Mouse (Mus musculus) lung, embryonic 16.5 days (tissue): ENCODE data around the gene Faxc. TPM values are rescaled to one million over a fixed set of nuclear protein-coding genes. Genes with fewer than 3 reads are reported as not detected.

Source experiments
- ATAC-seq: fragments of 200-750 bp; cut with Nextera tagmentation; 2 replicates; pipeline ENCODE4 v1.8.0; 2017; ENCODE audit warnings: low read depth, mild to moderate bottlenecking, moderate library complexity
- H3K27ac ChIP-seq: fragments of 300-500 bp; sonication (generic); 2 replicates; pipeline ENCODE4 v1.5.1; 2014; ENCODE audit warnings: mild to moderate bottlenecking, control low read depth, low read length
- H3K27me3 ChIP-seq: fragments of 300-500 bp; sonication (generic); 2 replicates; pipeline ENCODE4 v1.6.1; 2014; ENCODE audit warnings: low read depth, low read length, mixed read lengths; ENCODE audit not compliant: control insufficient read depth, insufficient read depth
- H3K36me3 ChIP-seq: fragments of 300-500 bp; sonication (generic); 2 replicates; pipeline ENCODE4 v1.6.1; 2014; ENCODE audit warnings: low read length; ENCODE audit not compliant: control insufficient read depth, insufficient read depth
- H3K4me1 ChIP-seq: fragments of 300-500 bp; sonication (generic); replicated peaks from 2 replicates; pipeline ENCODE4 v1.6.1; 2014; ENCODE audit warnings: low read length, mixed read lengths; ENCODE audit not compliant: control insufficient read depth, insufficient read depth
- H3K4me2 ChIP-seq: fragments of 300-500 bp; sonication (generic); 2 replicates; pipeline ENCODE4 v1.6.1; 2014; ENCODE audit warnings: low read depth, low read length, control low read depth
- H3K4me3 ChIP-seq: fragments of 300-500 bp; sonication (generic); 2 replicates; pipeline ENCODE4 v1.5.1; 2014; ENCODE audit warnings: mild to moderate bottlenecking, low read length, control low read depth
- H3K9ac ChIP-seq: fragments of 300-500 bp; sonication (generic); 2 replicates; pipeline ENCODE4 v1.6.1; 2014; ENCODE audit warnings: low read length, control low read depth
- H3K9me3 ChIP-seq: fragments of 300-500 bp; sonication (generic); 2 replicates; pipeline ENCODE4 v1.6.1; 2016; ENCODE audit warnings: low read length; ENCODE audit not compliant: control insufficient read depth
- WGBS: fragments of 180-500 bp; shearing (Covaris S2); extraction: QIAGEN DNeasy Blood & Tissue Kit; methylation state at CpG from one replicate; pipeline ENCODE4 v1.1.7; 2014; 5-methylcytosine and 5-hydroxymethylcytosine counted together
- polyA plus RNA-seq: library from polyadenylated mRNA; unstranded; fragments of >200 nt; fragmentation: Nextera tagmentation; extraction: Ambion mirVana; gene quantifications from 2 replicates; pipeline ENCODE4 v1.2.1, GENCODE M21; 2015

Gene Faxc
- polyA plus RNA-seq, 1 experiment from 2014 or later = 2.6 TPM

DNA sequence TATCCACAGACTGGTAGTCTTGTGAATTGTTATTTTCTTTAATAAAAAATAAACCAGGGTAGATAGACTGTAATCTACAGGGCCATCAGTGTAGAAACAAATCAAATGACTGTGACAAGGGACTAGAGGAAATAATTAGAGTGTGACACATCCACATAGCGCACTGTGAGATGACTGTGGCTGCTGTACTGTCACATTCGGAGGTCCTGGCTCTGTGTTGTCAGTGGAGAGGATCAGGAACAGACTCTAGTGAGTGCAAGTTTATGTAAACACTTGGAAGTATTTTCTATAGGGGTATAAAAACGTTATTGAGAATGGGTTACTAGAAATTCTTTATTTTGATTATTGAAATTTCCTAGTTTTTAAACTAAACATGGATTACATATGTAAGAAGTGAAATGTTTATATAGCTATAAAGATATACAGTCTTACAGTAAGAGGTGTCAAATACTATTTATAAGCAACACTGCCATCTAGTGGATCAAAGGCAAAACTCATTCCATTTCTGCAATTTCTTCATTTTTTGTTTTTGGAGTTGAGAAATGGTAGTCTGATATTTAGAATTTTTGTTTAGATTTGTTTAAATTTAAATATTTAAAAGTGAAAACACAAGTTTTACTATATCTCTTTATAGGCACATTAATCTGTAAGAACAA is 59.6 kb downstream of the Faxc start:
- no peak overlapping the region for H3K9ac ChIP-seq
- H3K27me3 ChIP-seq = no peaks in the 10 kb centered on the region
- no peaks in the 10 kb centered on the region for H3K9me3 ChIP-seq
- no peak overlapping the region for H3K4me3 ChIP-seq
- 0 out of 2 replicates have a peak, but pooled peaks cover 2% of the 10 kb centered on the region for H3K36me3 ChIP-seq
- ATAC-seq = no peak
- no peak overlapping the region for H3K4me2 ChIP-seq
- H3K4me1 ChIP-seq = no peaks in the 10 kb centered on the region
- 38% methylated on average over 3 of the region's 3 CpGs for WGBS
- H3K27ac ChIP-seq = no peak overlapping the region

GRCm38 (mm10) chr4:22017656-22018379 is 86.7 kb downstream of the Faxc start:
- H3K4me1 ChIP-seq = no peaks in the 10 kb centered on the region
- no peaks in the 10 kb centered on the region for H3K9me3 ChIP-seq
- ATAC-seq = 0 out of 2 replicates have a peak, but pooled peaks have one; percentile 38
- H3K36me3 ChIP-seq = no peaks in the 10 kb centered on the region
- WGBS = 8% methylated on average over 9 of the region's 9 CpGs
- no peak overlapping the region for H3K9ac ChIP-seq
- H3K27ac ChIP-seq = no peak overlapping the region
- H3K4me3 ChIP-seq = no peak overlapping the region
- no peak overlapping the region for H3K4me2 ChIP-seq
- H3K27me3 ChIP-seq = no peaks in the 10 kb centered on the region

DNA sequence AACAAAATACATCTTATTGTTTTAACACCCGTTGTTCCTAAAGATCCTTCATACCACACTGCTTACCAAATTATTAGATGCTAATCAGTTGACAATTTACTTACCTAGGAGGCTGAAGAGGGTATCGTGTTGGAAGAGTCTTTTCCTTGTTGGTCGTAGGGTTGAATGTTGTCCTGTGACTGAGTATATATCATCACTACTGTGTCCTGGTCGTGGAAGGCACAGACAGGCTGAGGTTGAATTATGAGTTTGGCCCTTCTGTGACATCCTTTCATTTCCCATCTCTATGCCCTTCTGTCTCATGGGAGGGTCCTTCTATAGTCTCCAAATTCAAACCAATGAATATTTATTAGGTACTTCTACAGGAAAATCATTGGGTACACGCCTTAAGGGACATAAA is 87.3 kb downstream of the Faxc start:
- H3K9me3 ChIP-seq = no peaks in the 10 kb centered on the region
- WGBS = 40% methylated on average over 5 of the region's 5 CpGs
- H3K9ac ChIP-seq = no peak overlapping the region
- H3K4me2 ChIP-seq = no peak overlapping the region
- H3K36me3 ChIP-seq = no peaks in the 10 kb centered on the region
- no peaks in the 10 kb centered on the region for H3K27me3 ChIP-seq
- no peak overlapping the region for H3K4me3 ChIP-seq
- H3K27ac ChIP-seq = no peak overlapping the region
- no peaks in the 10 kb centered on the region for H3K4me1 ChIP-seq
- no peak for ATAC-seq

- no peak overlapping the region for H3K27ac ChIP-seq
- no peak overlapping the region for H3K4me3 ChIP-seq
- ATAC-seq = no peak
- no peak overlapping the region for H3K4me2 ChIP-seq
- H3K4me1 ChIP-seq = no peaks in the 10 kb centered on the region
- WGBS = 78% methylated on average over 2 of the region's 2 CpGs
- H3K9ac ChIP-seq = no peak overlapping the region
- no peaks in the 10 kb centered on the region for H3K36me3 ChIP-seq
- no peaks in the 10 kb centered on the region for H3K9me3 ChIP-seq
- H3K27me3 ChIP-seq = no peaks in the 10 kb centered on the region
Measured at GRCm38 (mm10) chr4:22029951-22030350, 98.8 kb downstream of the Faxc start.

Other genes starting within 250 kb of the Faxc start
- gene Prdm13, start 245.4 kb upstream of the Faxc start, polyA plus RNA-seq = not detected in 2 replicates
- 49.3 and 49.8 TPM in 2 replicates for gene Ccnc, start 203.6 kb upstream of the Faxc start, polyA plus RNA-seq
- gene Usp45, start 164.2 kb upstream of the Faxc start, polyA plus RNA-seq = 9.5 and 10.5 TPM in 2 replicates
- gene Tstd3, start 164.1 kb upstream of the Faxc start, polyA plus RNA-seq = 8.0 and 8.4 TPM in 2 replicates
- gene Pnisr, start 83.7 kb upstream of the Faxc start, polyA plus RNA-seq = 133 and 150 TPM in 2 replicates
- gene Coq3, start 51.7 kb upstream of the Faxc start, polyA plus RNA-seq = 14.2 and 15.2 TPM in 2 replicates